Mouse (Mus musculus) stomach, postnatal 0 days (tissue): ENCODE measurements around the gene Rogdi. TPM values are rescaled to one million over a fixed set of nuclear protein-coding genes. Genes with fewer than 3 reads are reported as not detected.
A peak's percentile ranks its signal among the peaks of the same experiment; 100 is the strongest.

Experiments
- ATAC-seq: fragments of 200-750 bp; cut with Nextera tagmentation; 2 replicates; pipeline ENCODE4 v1.8.0; 2017; ENCODE audit not compliant: low FRiP score, low TSS enrichment
- DNase-seq: peaks from one replicate; pipeline ENCODE4 v3.0.0-alpha.2; 2016; ENCODE audit warnings: low spot score
- H3K27ac ChIP-seq: fragments of 300-500 bp; sonication (generic); replicated peaks from 2 replicates; pipeline ENCODE4 v1.5.1; 2014; ENCODE audit warnings: mild to moderate bottlenecking, control low read depth
- H3K27me3 ChIP-seq: fragments of 300-500 bp; sonication (generic); 2 replicates; pipeline ENCODE4 v1.6.1; 2014; ENCODE audit warnings: low read length; ENCODE audit not compliant: control insufficient read depth, insufficient read depth
- H3K36me3 ChIP-seq: fragments of 300-500 bp; sonication (generic); 2 replicates; pipeline ENCODE4 v1.6.1; 2014; ENCODE audit warnings: low read length, mixed read lengths; ENCODE audit not compliant: control insufficient read depth, insufficient read depth
- H3K4me1 ChIP-seq: fragments of 300-500 bp; sonication (generic); replicated peaks from 2 replicates; pipeline ENCODE4 v1.6.1; 2014; ENCODE audit warnings: antibody characterized with exemption; ENCODE audit not compliant: control insufficient read depth, insufficient read depth
- H3K4me2 ChIP-seq: fragments of 300-500 bp; sonication (generic); replicated peaks from 2 replicates; pipeline ENCODE4 v1.6.1; 2014; ENCODE audit warnings: low read depth, mild to moderate bottlenecking, control low read depth, moderate library complexity
- H3K4me3 ChIP-seq: fragments of 300-500 bp; sonication (generic); 2 replicates; pipeline ENCODE4 v1.5.1; 2014; ENCODE audit warnings: low read depth, low read length, control low read depth
- H3K9ac ChIP-seq: fragments of 300-500 bp; sonication (generic); 2 replicates; pipeline ENCODE4 v1.6.1; 2014; ENCODE audit warnings: mild to moderate bottlenecking, low read length, control low read depth, mixed read lengths
- H3K9me3 ChIP-seq: fragments of 300-500 bp; sonication (generic); 2 replicates; pipeline ENCODE4 v1.6.1; 2016; ENCODE audit warnings: low read length; ENCODE audit not compliant: control insufficient read depth
- CTCF ChIP-seq: IDR thresholded peaks from 2 replicates; pipeline ENCODE4 v1.5.1; 2016; ENCODE audit warnings: antibody characterized with exemption, low read depth, mild to moderate bottlenecking, moderate library complexity
- EP300 ChIP-seq: optimal IDR thresholded peaks from 2 replicates; pipeline ENCODE3; 2016; ENCODE audit warnings: antibody characterized with exemption
- whole genome bisulfite sequencing: fragments of 180-500 bp; shearing (Covaris S2); extraction: QIAGEN DNeasy Blood & Tissue Kit; methylation state at CpG from one replicate; pipeline ENCODE4 v1.1.7; 2014; 5-methylcytosine and 5-hydroxymethylcytosine counted together
- polyA plus RNA-seq: library from polyadenylated mRNA; unstranded; fragments of >200 nt; fragmentation: Nextera tagmentation; extraction: Ambion mirVana; gene quantifications from 2 replicates; pipeline ENCODE4 v1.2.1, GENCODE M21; 2015

Rogdi gene
- polyA plus RNA-seq, 1 experiment from 2014 or later = 36.6 TPM

GRCm38 (mm10) chr16:5012036-5013005 is 1.0 kb downstream of the Rogdi start:
- ATAC-seq = no peak
- Histone ChIP-seq H3K9me3 (no peaks in the 10 kb centered on the region), H3K9ac (peak overlapping the region; percentile 72), H3K27me3 (no peaks in the 10 kb centered on the region), H3K4me3 (peak overlapping the region; percentile 62), H3K27ac (peak overlapping the region; percentile 58; the same call in 1 of the 2 replicates), H3K4me1 (no peaks in the 10 kb centered on the region), H3K36me3 (peaks cover 21% of the 10 kb centered on the region), H3K4me2 (peak overlapping the region; percentile 78)
- no peak for DNase-seq
- 44% methylated on average over 13 of the region's 13 CpGs for WGBS
- TF ChIP-seq EP300 (no peak), CTCF (no peak)

- ATAC-seq (no peak), DNase-seq (no peak)
- 87% methylated on average over 7 of the region's 7 CpGs for WGBS
- TF ChIP-seq CTCF = no peak
- no peak for TF ChIP-seq EP300
- Histone ChIP-seq H3K27ac (no peak overlapping the region), H3K4me3 (no peak overlapping the region), H3K27me3 (no peaks in the 10 kb centered on the region), H3K4me1 (no peaks in the 10 kb centered on the region), H3K9me3 (no peaks in the 10 kb centered on the region), H3K4me2 (no peak overlapping the region), H3K36me3 (peaks cover 14% of the 10 kb centered on the region), H3K9ac (no peak overlapping the region)
Measured at GRCm38 (mm10) chr16:5011285-5011684, 2.1 kb downstream of the Rogdi start.

- DNase-seq (no peak), ATAC-seq (no peak)
- Histone ChIP-seq H3K36me3 (peaks cover 11% of the 10 kb centered on the region), H3K9ac (no peak overlapping the region), H3K27me3 (no peaks in the 10 kb centered on the region), H3K27ac (no peak overlapping the region), H3K9me3 (no peaks in the 10 kb centered on the region), H3K4me3 (no peak overlapping the region), H3K4me2 (no peak overlapping the region), H3K4me1 (no peaks in the 10 kb centered on the region)
- 85% methylated on average over 10 of the region's 10 CpGs for WGBS
- TF ChIP-seq CTCF (no peak), EP300 (no peak)
Measured at GRCm38 (mm10) chr16:5010371-5010935, 2.9 kb downstream of the Rogdi start.

GRCm38 (mm10) chr16:5008076-5008475 is 5.3 kb downstream of the Rogdi start:
- Histone ChIP-seq H3K9ac (no peak overlapping the region), H3K27ac (no peak overlapping the region)
- WGBS = 71% methylated on average over 12 of the region's 12 CpGs

GRCm38 (mm10) chr16:5007492-5007891 is 5.9 kb downstream of the Rogdi start:
- no peaks in the 10 kb centered on the region for H3K9me3 ChIP-seq
- H3K27me3 ChIP-seq = no peaks in the 10 kb centered on the region
- peak overlapping the region; percentile 27 for H3K4me3 ChIP-seq
- DNase-seq (no peak), ATAC-seq (peak; percentile 43)
- no peaks in the 10 kb centered on the region for H3K36me3 ChIP-seq
- H3K27ac ChIP-seq = peak overlapping the region; percentile 45; the same call in 1 of the 2 replicates
- 0 out of 2 replicates have a peak overlapping the region, but pooled peaks have one; percentile 27 for H3K9ac ChIP-seq
- TF ChIP-seq CTCF (no peak), EP300 (no peak)
- H3K4me2 ChIP-seq = peak overlapping the region; percentile 44
- WGBS = 47% methylated on average over 6 of the region's 6 CpGs
- no peaks in the 10 kb centered on the region for H3K4me1 ChIP-seq

More at GRCm38 (mm10) chr16:5008076-5008475, 5.3 kb downstream of the Rogdi start:
- H3K4me1 ChIP-seq = no peaks in the 10 kb centered on the region
- H3K4me2 ChIP-seq = peak overlapping the region; percentile 44
- DNase-seq (no peak), ATAC-seq (no peak)
- H3K36me3 ChIP-seq = no peaks in the 10 kb centered on the region
- H3K4me3 ChIP-seq = peak overlapping the region; percentile 27; the same call in 1 of the 2 replicates
- TF ChIP-seq CTCF (no peak), EP300 (no peak)
- no peaks in the 10 kb centered on the region for H3K27me3 ChIP-seq
- no peaks in the 10 kb centered on the region for H3K9me3 ChIP-seq
